Mouse (Mus musculus): ENCODE results near the gene Cnpy2. TPM values are rescaled to one million over a fixed set of nuclear protein-coding genes. Genes with fewer than 3 reads are reported as not detected.
"Not testable (repeated sequence)": the region's sequence is repeated elsewhere in the genome, so short reads cannot be mapped to it uniquely, and the experiment has no call there.

Cnpy2 gene
- total RNA-seq, 2 experiments from 2014 or later: 78.3 to 95.1 TPM

DNA sequence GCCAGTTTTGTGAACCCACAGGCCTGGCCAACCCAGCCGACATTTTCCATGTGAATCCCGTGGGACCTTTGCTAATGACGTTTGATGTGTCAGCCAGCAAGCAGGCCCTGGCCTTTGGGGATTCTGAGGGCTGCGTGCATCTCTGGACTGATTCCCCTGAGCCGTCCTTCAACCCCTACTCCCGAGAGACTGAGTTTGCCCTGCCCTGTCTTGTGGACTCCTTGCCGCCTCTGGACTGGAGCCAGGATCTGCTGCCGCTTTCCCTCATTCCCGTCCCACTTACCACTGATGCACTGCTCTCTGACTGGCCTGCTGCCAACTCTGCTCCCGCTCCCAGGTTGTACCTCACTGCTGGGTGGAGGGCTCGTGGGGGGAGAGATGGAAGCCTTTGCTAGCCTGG lies 12.1 kb upstream of the Cnpy2 start:
- intact Hi-C loops (cut with DNase I): no loop called here
- DNase-seq: peak in 1 of 2 experiments; percentile 35

DNA sequence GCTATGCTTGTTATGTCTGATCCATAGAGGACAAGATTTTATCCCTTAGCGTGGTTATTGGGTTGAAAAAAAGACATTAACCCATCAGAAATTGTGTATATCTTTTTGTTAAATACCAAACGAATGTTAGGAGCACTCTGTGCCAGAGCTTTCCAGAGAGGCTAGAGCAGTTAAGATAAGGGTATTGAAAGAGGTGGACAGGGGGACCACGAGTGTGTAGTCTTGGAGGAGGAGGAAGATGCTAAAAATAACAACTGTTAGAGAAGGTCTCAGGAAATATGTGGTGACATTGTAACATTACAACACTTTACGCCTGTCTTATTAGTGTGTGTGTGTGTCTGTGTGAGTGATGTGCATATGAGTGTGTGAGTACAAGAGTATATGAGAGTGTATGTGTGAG lies 11.4 kb upstream of the Cnpy2 start:
- intact Hi-C loops (cut with DNase I): no loop called here
- no peak for DNase-seq

DNA sequence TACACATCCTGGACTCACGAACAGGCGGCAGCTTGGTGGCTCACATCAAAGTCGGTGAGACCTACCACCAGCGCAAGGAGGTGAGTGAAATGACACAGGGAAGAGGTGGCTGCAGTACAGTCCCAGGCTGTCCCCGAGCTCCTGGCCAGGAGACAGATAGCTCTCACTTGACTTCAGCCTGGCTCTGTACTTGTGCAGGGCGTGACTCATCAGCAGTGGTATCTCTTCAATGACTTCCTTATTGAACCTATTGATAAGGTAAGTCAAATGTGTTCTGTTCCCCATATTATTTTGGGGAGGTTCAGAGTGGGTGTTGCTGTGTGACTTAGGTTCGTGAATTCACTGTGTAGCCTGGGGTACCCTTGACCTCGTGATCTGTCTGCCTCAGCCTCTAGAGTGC lies 6.7 kb upstream of the Cnpy2 start:
- intact Hi-C loops (cut with DNase I): no loop called here
- DNase-seq: no peak

DNA sequence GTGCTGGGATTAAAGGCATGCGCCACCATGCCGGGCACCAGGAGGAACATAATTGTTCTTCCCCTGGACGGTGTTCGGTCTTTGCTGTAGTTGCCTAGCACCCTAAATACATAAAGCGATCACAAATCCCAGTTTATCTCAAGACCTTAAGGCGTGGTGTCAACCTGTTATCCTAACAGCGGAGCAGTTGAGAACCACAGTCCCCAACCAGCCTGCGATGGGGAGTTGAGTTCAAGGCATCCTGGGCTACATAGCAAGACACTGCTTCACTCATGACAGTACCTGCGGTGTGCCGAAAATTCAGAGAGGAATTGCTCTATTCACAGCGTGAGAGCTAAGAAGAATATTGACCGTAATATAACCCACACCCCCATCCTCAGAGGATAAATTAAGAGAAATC lies 618 bp upstream of the Cnpy2 start:
- intact Hi-C loops (cut with DNase I): no loop called here
- no peak for DNase-seq

DNA sequence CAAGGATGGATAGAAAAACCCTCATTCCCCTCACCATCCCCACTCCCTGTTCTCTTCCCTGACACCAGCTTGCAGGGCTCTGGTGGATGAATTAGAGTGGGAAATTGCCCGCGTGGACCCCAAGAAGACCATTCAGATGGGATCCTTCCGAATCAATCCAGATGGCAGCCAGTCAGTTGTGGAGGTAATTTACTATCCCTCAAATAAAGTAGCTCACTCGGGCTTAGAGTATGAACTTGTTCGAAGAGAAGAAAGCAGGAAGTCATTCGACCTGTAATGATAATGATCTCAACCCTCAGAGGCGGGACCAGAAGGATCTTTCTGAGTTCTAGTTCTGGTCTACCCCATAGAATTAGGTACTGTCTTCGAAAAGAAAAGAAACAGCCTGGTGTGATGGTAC lies 1.3 kb downstream of the Cnpy2 start:
- intact Hi-C loops (cut with DNase I): no loop called here
- DNase-seq: no peak

DNA sequence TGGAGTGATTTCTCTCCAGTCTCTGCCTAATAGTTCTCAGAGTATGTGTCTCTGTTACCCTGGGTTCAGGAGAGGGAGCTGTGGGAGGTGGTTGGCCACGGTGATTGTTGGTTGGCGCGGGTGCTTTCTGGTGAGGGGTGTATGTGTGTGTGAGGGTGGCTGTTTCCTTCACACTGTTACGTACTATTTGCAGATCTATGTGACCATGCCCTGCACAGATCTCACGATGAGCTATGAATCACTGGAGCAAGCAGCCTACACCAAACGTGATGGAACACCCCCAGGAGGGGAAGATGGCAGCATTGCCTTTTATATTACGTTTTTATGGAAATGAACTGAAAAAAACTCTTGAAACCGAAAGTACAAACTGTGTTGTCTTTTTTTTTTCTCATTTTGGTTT lies 4.6 kb downstream of the Cnpy2 start:
- intact Hi-C loops (cut with DNase I): no loop called here
- no peak for DNase-seq

DNA sequence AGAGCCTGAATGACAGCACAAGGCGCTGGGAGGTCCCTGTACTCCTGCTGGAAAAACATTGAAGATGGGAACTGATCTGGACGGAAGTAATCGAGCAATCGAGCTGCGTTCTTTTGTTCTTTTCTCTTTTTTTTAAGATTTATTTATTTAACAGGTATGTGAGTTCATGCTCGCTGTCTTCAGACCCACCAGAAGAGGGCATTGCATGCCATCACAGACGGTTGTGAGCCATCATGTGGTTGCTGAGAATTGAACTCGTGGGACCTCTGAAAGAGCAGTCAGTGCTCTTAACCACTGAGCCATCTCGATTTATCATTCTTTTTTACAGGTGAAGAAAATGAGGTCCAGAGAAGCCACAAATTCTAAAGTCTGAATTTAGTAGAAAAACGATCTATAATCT lies 5.4 kb downstream of the Cnpy2 start:
- intact Hi-C loops (cut with DNase I): no loop called here
- no peak for DNase-seq

DNA sequence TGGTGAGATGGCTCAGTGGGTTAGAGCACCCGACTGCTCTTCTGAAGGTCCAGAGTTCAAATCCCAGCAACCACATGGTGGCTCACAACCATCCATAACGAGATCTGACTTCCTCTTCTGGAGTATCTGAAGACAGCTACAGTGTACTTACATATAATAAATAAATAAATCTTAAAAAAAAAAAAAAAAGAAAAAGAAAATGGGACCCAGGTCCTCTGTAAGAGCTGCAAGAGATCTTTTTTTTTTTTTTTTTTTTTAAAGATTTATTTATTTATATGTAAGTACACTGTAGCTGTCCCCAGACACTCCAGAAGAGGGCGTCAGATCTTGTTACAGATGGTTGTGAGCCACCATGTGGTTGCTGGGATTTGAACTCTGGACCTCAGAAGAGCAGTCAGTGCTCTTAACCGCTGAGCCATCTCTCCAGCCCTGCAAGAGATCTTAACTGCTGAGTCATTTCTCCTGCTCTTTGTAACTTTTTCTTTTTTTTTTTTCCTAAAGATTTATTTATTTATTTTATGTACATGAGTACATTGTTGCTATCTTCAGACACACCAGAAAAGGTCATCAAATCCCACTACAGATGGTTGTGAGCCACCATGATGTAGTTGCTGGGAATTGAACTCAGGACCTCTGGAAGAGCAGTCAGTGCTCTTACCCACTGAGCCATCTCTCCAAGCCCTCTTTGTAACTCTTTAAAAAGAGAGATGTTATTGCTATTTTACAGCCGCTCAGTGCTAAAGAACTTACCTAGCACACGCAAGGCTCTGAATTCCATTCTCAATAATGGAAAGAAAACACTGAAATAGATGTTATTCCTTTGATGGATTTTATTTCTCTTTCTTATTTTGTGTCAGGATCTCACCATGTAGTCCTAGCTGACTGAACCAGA lies 10.3 kb downstream of the Cnpy2 start:
- DNase-seq; intact Hi-C loops (cut with DNase I): not testable (repeated sequence)

DNA sequence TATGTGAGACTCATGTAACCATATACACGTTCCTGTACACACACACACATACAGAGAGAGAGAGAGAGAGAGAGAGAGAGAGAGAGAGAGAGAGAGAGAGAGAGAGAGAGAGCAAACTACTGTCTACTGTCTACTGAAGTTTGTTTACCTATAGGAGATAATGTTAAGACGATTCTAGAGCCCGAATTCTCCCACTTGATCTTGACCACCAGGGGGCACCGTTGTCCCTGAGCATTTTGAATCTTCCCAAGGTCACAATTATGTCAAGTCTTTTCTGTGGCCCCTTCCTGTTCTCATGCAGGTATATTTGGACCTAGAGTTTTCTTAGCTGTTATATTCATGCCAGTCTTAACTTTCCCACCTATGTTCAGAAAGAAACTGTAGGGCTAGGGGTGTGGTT lies 13.3 kb downstream of the Cnpy2 start:
- intact Hi-C loops (cut with DNase I): loop anchor here (1.0 kb wide), 1 partner anchor 120 kb away; no protein-coding TSS in a partner anchor
- DNase-seq: peak; percentile 85 to 87

DNA sequence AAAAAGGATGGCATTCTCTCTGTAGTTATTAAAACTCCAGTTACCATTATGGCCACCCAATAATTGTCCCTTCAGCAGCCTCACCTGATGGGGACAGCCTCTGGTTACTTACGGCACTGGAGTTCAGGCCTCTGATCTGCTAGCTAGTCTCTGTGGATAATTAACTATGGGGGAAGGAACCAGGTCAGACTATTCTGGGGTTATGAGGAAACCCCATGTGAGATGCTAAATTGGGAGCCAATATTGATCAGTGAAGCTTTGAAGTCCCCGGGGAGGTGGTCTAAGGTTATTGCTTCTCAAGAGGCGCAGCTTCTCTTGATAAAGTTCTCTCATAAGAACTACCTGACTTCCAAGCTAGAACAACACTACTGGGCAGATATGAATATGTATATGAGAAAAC lies 13.9 kb downstream of the Cnpy2 start:
- intact Hi-C loops (cut with DNase I): loop anchor here (2.0 kb wide), 1 partner anchor 23 kb away; no protein-coding TSS in a partner anchor
- no peak for DNase-seq

DNA sequence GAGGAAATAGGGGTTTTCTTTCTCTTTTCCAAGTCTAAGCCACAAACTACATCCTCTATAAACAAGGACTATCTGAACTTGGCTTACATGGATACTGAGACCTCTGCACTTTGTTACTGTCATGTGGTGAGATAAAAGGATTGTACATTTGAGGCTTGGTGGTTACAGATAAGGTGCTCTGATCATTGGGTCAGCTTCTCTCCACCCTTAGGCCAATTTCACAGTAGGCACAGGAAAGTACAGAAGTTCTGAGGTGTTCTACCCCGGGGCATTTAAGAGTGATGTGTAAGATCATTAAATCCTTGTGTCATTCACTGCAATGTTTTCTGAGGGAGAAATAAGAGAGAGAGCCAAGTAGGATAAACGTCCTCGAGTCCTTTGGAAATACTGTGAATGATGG lies 14.3 kb downstream of the Cnpy2 start:
- intact Hi-C loops (cut with DNase I): loop anchor here (2.0 kb wide), 1 partner anchor 22 kb away; no protein-coding TSS in a partner anchor
- no peak for DNase-seq

DNA sequence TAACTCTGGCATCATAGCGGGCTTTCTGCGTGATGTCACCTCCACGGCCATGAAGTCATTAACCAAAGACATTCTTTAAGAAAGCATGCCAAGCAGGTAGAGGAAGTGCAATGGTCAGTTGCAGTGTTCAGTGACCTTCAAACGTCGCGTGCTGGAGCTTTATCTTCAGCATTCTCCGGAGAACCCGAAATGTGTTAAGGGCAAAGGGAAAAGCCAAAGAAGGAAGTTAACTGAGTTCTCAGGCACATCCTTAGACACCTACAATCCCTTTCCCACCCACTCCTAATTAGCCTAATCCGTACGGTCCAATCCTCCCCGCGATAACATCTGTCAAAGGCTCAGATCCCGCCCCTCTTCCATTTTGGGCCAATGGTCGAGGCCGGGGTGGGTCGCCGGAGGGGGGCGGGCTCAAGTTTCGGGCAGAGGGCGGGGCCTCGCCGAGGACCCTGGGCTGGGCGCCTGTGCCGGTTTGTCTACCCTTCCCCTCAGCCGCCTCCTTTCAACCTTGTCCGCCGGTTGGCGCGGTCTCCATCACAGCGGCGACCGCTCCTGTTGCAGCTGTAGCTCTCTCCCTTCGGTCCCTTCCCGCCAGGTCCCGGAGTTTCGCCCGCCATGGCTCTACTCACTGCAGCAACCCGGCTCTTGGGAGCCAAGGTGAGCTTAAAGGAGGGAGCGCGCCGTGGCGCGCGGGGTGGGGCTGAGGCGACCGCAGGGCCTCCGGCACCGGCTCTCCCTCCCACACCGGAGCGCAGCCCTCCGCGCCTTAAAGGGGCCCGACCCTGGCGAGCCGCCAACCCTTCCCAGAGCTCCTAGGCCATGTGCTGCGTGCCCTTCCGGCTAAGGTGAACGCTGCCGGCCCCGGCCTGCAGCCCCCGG lies 15.3 kb downstream of the Cnpy2 start, which contains the start of gene Cs:
Gene Cs, plus strand, starts transcription at position 429 of the 876 bp plus-strand sequence.
- peak; percentile 98 for DNase-seq
- intact Hi-C loops (cut with DNase I): loop anchor here (2.0 kb wide), 1 partner anchor 21 kb away; no protein-coding TSS in a partner anchor

DNA sequence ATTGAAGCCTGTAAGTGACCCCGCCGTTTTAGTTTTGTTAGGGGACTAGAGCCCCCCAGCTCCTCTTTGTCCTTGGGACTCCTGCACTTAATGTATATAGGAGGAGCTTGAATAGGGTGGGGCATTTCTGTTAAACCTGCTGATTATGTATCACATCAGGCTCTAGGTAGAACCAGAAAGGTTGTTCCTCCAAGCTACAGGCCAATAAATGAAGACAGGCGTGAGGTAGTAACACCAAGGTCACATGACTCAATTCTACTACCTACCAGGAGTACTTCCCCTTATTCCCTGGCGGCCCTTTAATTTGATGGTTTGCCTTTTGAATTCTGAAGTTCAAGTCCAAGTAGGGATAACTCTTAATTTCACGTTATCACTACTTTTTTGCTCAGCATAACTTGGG lies 16.2 kb downstream of the Cnpy2 start:
- intact Hi-C loops (cut with DNase I): no loop called here
- peak in 1 of 2 experiments; percentile 20 for DNase-seq

DNA sequence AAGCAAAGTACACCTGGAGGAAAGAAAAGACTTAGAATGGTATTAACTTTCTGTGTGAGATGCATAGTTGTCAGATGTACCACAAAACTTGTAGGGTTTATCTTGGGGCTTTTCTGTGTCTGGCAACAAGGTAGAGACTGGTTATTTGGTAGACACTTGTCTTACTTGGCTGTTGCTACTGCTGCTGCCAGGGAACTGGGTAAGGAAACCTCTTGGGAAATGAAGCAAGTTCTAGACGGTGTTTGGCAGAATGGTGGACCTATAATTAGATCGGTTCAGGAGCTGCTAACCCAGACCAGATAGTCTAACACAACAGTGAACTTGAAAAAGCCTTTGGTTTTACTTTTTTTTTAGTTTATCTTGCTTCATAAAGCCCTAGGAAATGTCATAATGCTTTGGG lies 16.7 kb downstream of the Cnpy2 start:
- intact Hi-C loops (cut with DNase I): no loop called here
- peak; percentile 31 to 41 for DNase-seq

DNA sequence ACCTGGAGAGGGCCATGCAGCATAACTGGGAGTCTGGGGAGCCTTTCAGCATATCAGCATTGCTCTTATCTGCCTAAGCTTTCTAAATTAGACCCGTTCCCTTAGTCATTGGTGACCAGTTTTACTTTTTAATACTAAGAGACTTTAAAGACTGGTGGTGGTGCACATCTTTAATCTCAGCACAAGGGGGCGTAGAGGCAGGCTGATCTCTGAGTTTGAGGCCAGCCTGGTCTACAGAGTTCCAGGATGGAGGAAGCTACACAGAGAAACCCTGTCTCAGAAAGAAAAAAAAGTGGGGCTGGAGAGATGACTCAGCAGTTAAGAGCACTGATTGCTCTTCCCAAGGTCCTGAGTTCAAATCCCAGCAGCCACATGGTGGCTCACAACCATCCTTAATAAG lies 18.0 kb downstream of the Cnpy2 start:
- intact Hi-C loops (cut with DNase I): no loop called here
- DNase-seq: no peak

DNA sequence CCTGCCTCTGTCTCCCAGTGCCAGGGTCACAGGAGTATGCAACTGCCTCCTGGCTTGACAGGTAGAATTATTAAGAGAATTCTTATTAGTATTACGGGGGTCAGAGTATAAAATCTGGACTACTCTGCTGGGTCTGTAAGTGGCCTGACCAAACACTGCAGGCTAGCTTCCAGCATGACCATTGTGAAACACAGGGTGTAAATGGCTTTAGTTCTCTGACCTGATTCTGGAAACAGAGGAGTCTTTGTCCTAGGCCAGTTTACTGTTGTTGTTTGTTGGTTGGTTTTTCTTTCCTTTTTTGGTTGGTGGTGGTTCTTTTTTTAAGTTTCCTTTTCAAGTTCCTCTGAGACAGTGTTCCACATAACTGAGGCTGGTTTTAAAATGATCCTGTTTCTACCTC lies 21.2 kb downstream of the Cnpy2 start:
- DNase-seq: no peak
- intact Hi-C loops (cut with DNase I): no loop called here

DNA sequence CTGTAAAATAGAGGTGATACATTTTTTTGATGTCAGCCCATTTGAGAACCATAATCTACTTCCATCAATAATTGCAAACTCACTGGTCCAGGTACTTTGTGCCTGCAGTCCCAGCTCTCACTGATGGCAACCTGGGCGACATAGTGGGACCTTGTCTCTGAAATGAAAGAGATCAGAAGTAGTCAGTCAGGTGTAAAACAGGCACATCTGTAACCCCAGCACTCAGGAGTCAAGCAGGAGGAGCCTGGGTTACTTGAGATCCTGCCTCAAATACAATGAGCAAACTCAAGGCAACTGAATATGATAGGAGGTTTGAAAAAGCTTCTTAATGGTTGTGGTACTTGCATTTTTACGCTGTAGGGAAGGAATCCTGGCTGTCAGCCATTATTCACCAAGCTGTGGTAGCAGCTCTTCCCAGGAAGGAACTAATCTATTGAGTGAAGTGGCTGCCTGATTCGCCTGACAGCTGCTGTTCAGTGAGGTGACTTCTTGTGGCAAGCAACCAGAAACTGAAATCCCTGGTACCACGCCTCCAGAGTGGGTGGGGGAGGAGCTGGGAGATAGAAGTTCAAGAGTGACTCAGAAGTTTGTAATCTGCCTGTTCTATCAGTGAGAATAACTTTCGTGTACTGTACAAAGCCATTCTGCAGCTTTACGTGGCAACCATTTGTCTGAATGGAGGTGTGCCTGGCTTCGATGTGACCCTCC lies 22.5 kb downstream of the Cnpy2 start:
- peak; percentile 84 to 87 for DNase-seq
- intact Hi-C loops (cut with DNase I): no loop called here

DNA sequence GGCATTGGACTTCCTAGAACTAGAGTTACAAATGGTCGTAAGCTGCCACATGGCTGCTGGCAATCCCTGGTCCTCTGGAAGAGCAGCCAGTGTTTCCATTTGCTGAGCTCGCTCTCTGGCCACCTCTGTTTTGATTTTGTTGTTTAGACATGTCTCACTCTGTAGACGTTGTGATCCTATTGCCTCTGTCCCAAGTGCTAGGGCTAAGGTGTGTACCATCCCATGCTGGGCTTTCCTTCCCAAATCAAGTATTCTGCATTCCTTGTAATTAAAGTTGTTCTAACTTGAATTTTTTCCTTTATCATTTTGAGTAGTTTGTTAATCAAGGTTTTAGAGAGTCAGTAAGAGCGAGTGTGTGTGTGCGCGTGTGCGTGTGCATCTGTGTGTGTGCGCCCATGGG lies 25.3 kb downstream of the Cnpy2 start:
- DNase-seq: no peak
- intact Hi-C loops (cut with DNase I): no loop called here

DNA sequence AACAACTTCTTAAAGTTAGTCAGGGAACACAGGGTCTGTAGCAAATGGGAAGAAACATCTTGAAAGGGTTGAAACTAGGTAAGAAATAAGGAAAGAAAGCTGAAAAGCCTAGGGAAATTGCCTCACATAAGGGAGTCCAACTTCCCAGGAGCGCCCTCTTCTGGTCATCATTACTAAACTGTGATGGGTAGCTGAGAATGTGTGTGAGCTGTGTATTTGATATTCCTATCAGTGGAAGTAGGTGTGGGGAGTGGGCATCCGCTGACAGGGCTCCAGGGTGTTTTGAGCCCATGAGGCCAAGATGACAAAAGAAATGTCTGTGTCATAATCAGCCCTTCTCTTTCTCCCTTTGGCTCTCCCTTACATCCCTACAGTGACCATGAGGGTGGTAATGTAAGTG lies 36.5 kb downstream of the Cnpy2 start:
- DNase-seq: peak in 1 of 2 experiments; percentile 80

DNA sequence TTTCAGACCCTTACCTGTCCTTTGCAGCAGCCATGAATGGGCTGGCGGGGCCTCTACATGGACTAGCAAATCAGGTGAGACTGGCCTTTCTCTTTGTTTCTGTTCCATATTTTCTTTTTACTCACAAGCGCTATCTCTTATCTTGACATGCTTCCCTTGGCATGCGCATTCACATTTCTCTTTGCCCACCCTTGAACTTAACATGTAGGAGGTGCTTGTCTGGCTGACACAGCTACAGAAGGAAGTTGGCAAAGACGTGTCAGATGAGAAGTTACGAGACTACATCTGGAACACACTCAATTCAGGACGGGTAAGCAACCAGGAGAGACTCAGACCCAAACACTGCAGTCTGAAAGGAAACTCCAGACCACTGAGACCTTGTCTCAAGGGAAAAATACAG lies 37.0 kb downstream of the Cnpy2 start:
- intact Hi-C loops (cut with DNase I): loop anchor here (2.0 kb wide), 1 partner anchor 22 kb away; the partner anchor contains the start of gene Cs
- no peak for DNase-seq

More for the DNA sequence above, 36.5 kb downstream of the Cnpy2 start:
- intact Hi-C loops (cut with DNase I): loop anchor here (2.0 kb wide), 1 partner anchor 22 kb away; the partner anchor contains the start of gene Cs

DNA sequence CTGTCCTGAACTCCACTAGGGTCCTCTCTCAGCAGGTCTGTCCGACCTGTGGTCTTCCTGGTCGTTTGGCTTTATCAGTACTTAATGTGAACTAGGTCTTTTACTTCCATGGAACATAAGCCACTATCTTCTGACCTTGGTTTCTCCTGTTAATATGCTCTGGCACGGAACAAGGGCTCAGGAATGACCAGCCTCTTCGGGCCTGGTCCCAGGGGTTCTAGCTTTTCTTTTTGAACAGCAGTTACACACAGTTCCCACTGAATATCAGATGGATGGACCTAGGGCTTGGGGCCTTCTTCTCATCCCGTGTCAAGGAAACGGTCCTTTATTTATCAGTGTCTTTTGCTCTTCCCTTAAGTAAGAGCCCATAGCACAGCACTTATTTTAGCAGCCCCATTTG lies 39.6 kb downstream of the Cnpy2 start:
- intact Hi-C loops (cut with DNase I): no loop called here
- no peak for DNase-seq
